Mouse (Mus musculus) natural killer cell, adult 2 months (primary cell): ENCODE results near the gene Tspan33.
"Not testable (repeated sequence)": the region's sequence is repeated elsewhere in the genome, so short reads cannot be mapped to it uniquely, and the experiment has no call there.

Experiments
- DNase-seq, 2 experiments: peaks; one replicate each; pipeline ENCODE4 v3.0.0; 2022; ENCODE audit warnings: low spot score in 2 of 2

Tspan33 gene

DNA sequence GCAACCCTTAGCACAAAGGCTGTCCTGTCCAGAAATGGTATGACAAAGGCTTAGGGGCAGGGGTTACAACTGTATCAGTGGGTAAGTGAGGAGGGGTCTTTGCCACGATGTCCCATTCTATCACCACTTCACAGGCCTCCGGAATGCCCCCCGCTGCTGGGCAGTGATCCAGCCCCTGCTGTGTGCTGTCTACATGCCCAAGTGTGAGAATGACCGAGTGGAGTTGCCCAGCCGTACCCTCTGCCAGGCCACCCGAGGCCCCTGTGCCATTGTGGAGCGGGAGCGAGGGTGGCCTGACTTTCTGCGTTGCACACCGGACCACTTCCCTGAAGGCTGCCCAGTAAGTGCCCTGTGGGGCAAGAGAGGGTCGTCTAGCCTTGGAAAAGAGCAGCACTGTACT is 59.3 kb downstream of the Tspan33 start:
- no peak for DNase-seq

DNA sequence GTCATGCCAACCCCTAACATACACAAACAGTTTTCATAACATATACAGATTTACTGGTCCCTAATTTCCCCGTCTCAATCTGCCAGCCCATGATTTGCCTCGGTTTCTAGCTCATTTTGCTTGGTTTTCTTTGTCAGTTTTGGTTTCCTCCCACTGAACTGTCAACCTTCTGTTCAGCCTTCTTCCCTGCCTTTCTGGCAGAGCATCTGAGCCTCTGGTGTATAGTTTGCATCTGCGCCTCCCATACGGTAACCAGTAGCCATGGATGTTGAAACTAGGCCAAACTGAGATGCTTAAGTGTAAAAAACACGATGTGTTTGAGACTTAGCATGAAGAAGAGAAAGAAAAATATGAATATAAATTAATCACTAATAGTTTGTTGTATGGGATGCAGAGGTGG is 62.0 kb downstream of the Tspan33 start:
- no peak for DNase-seq

DNA sequence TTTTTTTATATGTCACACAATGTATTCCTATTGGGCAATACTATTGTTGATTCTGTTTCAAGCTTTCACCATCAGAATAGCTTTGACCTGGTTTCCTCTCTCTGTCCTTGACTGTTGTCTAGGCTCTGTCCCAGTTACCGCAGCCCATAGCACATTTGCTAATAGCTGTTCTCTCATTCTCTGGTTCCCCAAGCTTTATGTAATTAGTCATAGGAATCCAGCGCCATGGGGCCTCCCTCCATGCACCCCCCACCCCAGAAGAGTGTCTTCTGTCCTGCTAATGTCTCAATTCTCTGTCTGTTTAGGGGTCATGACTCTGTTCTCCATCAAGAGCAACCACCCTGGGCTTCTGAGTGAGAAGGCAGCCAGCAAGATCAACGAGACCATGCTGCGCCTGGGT is 62.5 kb downstream of the Tspan33 start:
- no peak for DNase-seq

DNA sequence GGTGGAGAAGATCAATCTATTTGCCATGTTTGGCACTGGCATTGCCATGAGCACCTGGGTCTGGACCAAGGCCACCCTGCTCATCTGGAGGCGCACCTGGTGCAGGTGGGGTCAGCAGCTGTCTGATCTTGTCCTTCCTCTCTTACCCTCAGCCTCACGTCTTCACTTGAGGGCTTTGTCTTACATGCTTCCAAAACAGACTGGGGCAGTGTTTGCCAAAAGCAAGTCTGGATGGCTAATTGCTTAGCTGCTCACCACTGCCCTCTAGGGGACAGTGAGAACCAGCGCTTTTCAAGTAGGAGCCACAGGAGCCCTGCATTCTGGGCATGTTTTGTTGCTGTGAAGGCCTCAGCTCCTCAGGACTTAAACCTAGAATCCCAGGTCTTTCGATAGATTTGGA is 64.4 kb downstream of the Tspan33 start:
- peak; percentile 36 to 55 for DNase-seq

DNA sequence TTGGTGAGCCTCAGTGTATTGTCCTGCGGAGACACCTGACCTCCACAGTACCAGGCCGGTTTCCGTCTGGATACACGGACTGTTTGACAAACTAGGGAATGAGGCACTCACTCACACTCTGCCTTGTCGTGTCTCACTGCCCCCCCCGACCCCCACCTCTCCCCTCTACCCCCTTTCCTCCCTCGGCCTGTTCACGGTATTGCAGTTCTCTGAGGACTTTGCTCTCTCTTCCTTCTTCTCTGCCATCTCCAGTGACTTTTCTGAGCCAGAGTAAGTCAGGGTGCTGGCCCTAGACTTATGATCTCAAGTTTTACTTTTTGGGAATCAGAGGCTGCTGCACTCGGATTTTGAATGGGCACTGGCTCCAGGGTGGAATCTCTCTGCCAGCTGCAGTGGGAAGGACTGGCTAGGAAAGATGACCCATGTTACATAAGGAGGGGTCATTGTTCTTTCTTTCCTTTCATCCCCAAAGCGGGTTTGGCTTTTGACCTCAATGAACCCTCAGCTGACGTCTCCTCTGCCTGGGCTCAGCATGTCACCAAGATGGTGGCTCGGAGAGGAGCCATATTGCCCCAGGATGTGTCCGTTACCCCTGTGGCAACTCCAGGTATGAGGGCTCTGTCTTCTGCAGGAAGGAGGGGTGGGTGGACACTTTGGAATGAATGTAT is 65.1 kb downstream of the Tspan33 start:
- no peak for DNase-seq

DNA sequence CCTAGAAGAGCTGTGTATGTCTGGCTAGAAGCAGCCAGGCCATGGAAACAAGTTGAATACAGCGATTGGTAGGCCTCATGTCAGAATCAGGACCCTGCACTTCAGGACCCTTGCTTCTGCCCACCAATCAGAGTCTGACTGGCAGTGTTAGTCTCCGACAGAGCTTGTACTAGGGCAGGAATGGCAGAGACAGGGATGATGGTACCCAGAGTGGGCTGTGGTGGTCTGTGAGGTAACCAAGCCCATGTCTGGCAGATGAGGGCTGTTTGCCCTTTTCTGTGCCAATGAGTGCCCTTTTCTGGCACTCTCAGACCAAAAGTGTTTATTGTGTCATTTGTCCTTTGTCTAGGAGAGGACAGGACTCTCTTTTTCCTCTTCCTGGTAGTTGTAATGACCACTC is 66.4 kb downstream of the Tspan33 start:
- not testable (repeated sequence) for DNase-seq

DNA sequence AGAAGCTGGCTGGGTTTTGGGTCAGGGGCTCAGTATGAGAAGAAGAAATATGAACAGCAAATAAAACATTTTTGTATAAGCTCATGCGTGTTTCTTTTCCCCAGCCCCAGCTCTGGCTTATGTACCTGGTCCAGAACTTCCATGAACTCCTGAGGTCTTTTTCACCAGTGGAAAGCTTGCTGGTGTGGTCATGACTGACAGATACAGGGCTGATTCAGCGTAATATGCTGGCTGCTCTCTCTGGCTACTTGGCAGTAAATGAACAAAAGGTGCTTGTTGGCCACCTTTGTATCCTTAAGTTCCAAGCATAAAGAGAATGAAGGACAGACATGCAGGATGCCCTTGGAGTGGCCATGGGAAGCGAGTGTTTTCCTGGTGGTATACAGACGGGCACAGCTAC is 67.3 kb downstream of the Tspan33 start:
- no peak for DNase-seq

DNA sequence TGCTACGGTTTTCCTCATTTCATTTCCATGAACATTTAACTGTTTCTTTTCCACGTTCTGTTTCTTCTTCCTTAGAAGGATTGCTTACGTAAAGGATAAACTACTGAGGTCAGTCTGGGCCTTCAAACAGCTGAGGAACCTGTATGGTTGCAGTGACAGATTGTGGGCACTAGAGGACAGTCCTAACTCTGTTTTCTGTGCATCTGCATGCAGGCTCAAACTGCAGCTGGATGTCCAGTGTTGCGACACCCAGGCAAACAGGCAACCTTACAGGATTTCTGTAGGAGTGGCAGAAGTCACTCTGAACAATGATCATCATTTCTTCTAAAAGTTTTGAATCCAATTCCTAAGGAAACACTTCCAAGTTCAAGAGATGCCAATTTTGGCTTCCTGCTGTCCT is 68.5 kb downstream of the Tspan33 start:
- peak in 1 of 2 experiments; percentile 10 for DNase-seq

DNA sequence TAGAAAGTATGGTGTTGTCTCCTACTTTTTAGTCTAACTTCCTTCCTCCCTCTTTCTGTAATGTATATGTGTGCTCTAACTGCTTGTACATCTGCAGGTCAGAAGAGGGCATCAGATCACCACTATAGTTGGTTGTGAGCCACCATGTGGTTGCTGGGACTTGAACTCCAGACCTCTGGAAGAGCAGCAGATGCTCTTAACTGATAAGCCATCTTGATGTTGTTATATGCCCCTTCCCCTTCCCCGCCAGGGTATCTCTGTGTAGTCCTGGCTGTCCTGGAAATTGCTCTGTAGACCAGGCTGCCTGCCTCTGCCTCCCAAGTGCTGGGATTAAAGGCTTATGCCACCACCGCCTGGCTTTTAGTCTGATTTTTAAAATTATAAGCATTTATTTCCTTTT is 72.9 kb downstream of the Tspan33 start:
- no peak for DNase-seq
